Mouse (Mus musculus) intestine, embryonic 15.5 days (tissue): ENCODE results near the gene Atp2c2. TPM values are rescaled to one million over a fixed set of nuclear protein-coding genes. Genes with fewer than 3 reads are reported as not detected.

ENCODE experiments used
- ATAC-seq: fragments of 200-750 bp; cut with Nextera tagmentation; 2 replicates; pipeline ENCODE4 v1.8.0; 2017; ENCODE audit warnings: moderate TSS enrichment, moderate library complexity
- H3K27ac ChIP-seq: fragments of 300-500 bp; sonication (generic); 2 replicates; pipeline ENCODE4 v1.5.1; 2015; ENCODE audit warnings: mild to moderate bottlenecking, inconsistent platforms
- H3K27me3 ChIP-seq: fragments of 300-500 bp; sonication (generic); replicated peaks from 2 replicates; pipeline ENCODE4 v1.6.1; 2015; ENCODE audit warnings: inconsistent platforms
- H3K36me3 ChIP-seq: fragments of 300-500 bp; sonication (generic); 2 replicates; pipeline ENCODE4 v1.6.1; 2015; ENCODE audit warnings: inconsistent platforms
- H3K4me1 ChIP-seq: fragments of 300-500 bp; sonication (generic); replicated peaks from 2 replicates; pipeline ENCODE4 v1.6.1; 2015; ENCODE audit warnings: inconsistent platforms
- H3K4me2 ChIP-seq: fragments of 300-500 bp; sonication (generic); replicated peaks from 2 replicates; pipeline ENCODE4 v1.6.1; 2015; ENCODE audit warnings: mild to moderate bottlenecking, inconsistent platforms
- H3K4me3 ChIP-seq: fragments of 300-500 bp; sonication (generic); replicated peaks from 2 replicates; pipeline ENCODE4 v1.5.1; 2015; ENCODE audit warnings: inconsistent platforms
- H3K9ac ChIP-seq: fragments of 300-500 bp; sonication (generic); 2 replicates; pipeline ENCODE4 v1.6.1; 2015; ENCODE audit warnings: inconsistent platforms
- H3K9me3 ChIP-seq: fragments of 300-500 bp; sonication (generic); 2 replicates; pipeline ENCODE4 v1.6.1; 2016; ENCODE audit warnings: inconsistent platforms
- WGBS: fragments of 180-500 bp; shearing (Covaris S2); methylation state at CpG from one replicate; pipeline ENCODE4 v1.1.7; 2015; 5-methylcytosine and 5-hydroxymethylcytosine counted together
- polyA plus RNA-seq: library from polyadenylated mRNA; unstranded; fragments of >200 nt; fragmentation: Nextera tagmentation; extraction: Ambion mirVana; gene quantifications from 2 replicates; pipeline ENCODE4 v1.2.1, GENCODE M21; 2015

Gene Atp2c2
- polyA plus RNA-seq, 1 experiment from 2014 or later, result 4.4 TPM

GRCm38 (mm10) chr8:119708878-119709702 is 9.3 kb downstream of the Atp2c2 start:
- no peaks in the 10 kb centered on the region for H3K9me3 ChIP-seq
- no peak overlapping the region for H3K4me3 ChIP-seq
- H3K27me3 ChIP-seq, result no peaks in the 10 kb centered on the region
- WGBS, result 61% methylated on average over 14 of the region's 14 CpGs
- ATAC-seq, result peak; percentile 46
- H3K9ac ChIP-seq, result no peak overlapping the region
- 0 out of 2 replicates have a peak, but pooled peaks cover 14% of the 10 kb centered on the region for H3K4me1 ChIP-seq
- no peak overlapping the region for H3K27ac ChIP-seq
- no peak overlapping the region for H3K4me2 ChIP-seq
- no peaks in the 10 kb centered on the region for H3K36me3 ChIP-seq

DNA sequence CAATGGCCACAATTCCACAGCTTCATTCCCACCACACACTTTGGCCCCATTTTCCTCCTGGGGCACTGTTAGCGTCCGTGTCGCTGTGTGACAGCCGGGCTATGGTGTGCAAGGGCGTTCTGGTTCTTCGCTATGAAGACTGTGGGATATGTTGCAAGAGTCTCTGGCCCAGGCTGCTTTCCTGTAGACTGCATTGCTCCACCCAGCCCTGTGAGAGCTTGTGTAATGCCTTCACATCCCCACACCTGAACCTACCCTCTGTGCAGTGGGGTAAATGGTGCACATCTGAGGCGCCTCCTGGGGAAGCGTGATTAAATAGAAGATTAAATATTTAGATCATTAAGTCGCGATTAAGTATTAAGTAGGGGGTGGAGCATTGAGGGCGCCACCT is 9.9 kb downstream of the Atp2c2 start:
- H3K9ac ChIP-seq, result no peak overlapping the region
- H3K4me3 ChIP-seq, result no peak overlapping the region
- peak; percentile 37; the same call in 1 of the 2 replicates for ATAC-seq
- no peaks in the 10 kb centered on the region for H3K36me3 ChIP-seq
- H3K4me2 ChIP-seq, result no peak overlapping the region
- H3K9me3 ChIP-seq, result no peaks in the 10 kb centered on the region
- 78% methylated on average over 11 of the region's 11 CpGs for WGBS
- no peak overlapping the region for H3K27ac ChIP-seq
- H3K4me1 ChIP-seq, result peaks cover 19% of the 10 kb centered on the region; the same call in 1 of the 2 replicates
- no peaks in the 10 kb centered on the region for H3K27me3 ChIP-seq

- H3K36me3 ChIP-seq, result no peaks in the 10 kb centered on the region
- no peak overlapping the region for H3K27ac ChIP-seq
- H3K4me3 ChIP-seq, result no peak overlapping the region
- no peaks in the 10 kb centered on the region for H3K27me3 ChIP-seq
- no peak for ATAC-seq
- H3K9ac ChIP-seq, result no peak overlapping the region
- no peak overlapping the region for H3K4me2 ChIP-seq
- no peaks in the 10 kb centered on the region for H3K9me3 ChIP-seq
- peaks cover 37% of the 10 kb centered on the region for H3K4me1 ChIP-seq
- 56% methylated on average over 6 of the region's 6 CpGs for WGBS
Measured at GRCm38 (mm10) chr8:119712226-119712625, 12.4 kb downstream of the Atp2c2 start.

GRCm38 (mm10) chr8:119713421-119713820 is 13.6 kb downstream of the Atp2c2 start:
- H3K36me3 ChIP-seq, result no peaks in the 10 kb centered on the region
- H3K9ac ChIP-seq, result no peak overlapping the region
- H3K27me3 ChIP-seq, result no peaks in the 10 kb centered on the region
- no peak overlapping the region for H3K27ac ChIP-seq
- no peak overlapping the region for H3K4me3 ChIP-seq
- H3K9me3 ChIP-seq, result no peaks in the 10 kb centered on the region
- H3K4me1 ChIP-seq, result peaks cover 37% of the 10 kb centered on the region
- ATAC-seq, result no peak
- 82% methylated on average over 5 of the region's 5 CpGs for WGBS
- H3K4me2 ChIP-seq, result no peak overlapping the region

DNA sequence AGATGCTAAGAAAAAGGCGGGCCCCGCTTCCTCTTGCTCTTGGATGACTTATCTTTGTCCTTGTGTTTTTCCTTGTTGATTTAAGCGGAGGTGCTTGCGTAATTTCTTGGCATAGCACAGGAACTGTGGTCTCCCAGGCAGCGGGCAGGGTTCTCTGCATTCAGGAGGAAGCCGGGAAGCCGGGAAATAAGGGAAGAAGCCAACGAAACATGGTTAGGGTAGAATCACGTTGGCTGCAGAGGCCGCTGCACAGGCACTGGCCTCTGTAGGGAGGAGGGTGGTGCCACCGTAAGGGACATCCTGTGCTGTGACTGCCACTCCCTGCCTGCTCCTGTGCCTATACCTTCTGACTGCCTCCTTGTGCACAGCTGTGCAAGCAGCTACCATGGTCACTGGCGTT is 15.4 kb downstream of the Atp2c2 start:
- peak overlapping the region; percentile 64 for H3K27ac ChIP-seq
- 43% methylated on average over 12 of the region's 12 CpGs for WGBS
- H3K36me3 ChIP-seq, result no peaks in the 10 kb centered on the region
- H3K27me3 ChIP-seq, result no peaks in the 10 kb centered on the region
- no peaks in the 10 kb centered on the region for H3K9me3 ChIP-seq
- peaks cover 30% of the 10 kb centered on the region for H3K4me1 ChIP-seq
- H3K4me3 ChIP-seq, result no peak overlapping the region
- H3K9ac ChIP-seq, result no peak overlapping the region; the same call in 1 of the 2 replicates
- peak overlapping the region; percentile 40 for H3K4me2 ChIP-seq
- ATAC-seq, result peak; percentile 85

- Histone ChIP-seq H3K4me3 (no peak overlapping the region), H3K4me1 (peaks cover 26% of the 10 kb centered on the region), H3K9me3 (no peaks in the 10 kb centered on the region), H3K27ac (0 out of 2 replicates have a peak overlapping the region, but pooled peaks have one; percentile 7), H3K27me3 (no peaks in the 10 kb centered on the region), H3K9ac (no peak overlapping the region), H3K4me2 (no peak overlapping the region), H3K36me3 (no peaks in the 10 kb centered on the region)
- ATAC-seq, result peak; percentile 62
Measured at GRCm38 (mm10) chr8:119716730-119717299, 17.0 kb downstream of the Atp2c2 start.

GRCm38 (mm10) chr8:119717765-119718164 is 18.0 kb downstream of the Atp2c2 start:
- no peak for ATAC-seq
- Histone ChIP-seq H3K9ac (no peak overlapping the region), H3K4me1 (peaks cover 23% of the 10 kb centered on the region), H3K4me3 (no peak overlapping the region), H3K36me3 (no peaks in the 10 kb centered on the region), H3K9me3 (no peaks in the 10 kb centered on the region), H3K27ac (no peak overlapping the region), H3K4me2 (no peak overlapping the region), H3K27me3 (no peaks in the 10 kb centered on the region)
- WGBS, result 67% methylated on average over 9 of the region's 9 CpGs

DNA sequence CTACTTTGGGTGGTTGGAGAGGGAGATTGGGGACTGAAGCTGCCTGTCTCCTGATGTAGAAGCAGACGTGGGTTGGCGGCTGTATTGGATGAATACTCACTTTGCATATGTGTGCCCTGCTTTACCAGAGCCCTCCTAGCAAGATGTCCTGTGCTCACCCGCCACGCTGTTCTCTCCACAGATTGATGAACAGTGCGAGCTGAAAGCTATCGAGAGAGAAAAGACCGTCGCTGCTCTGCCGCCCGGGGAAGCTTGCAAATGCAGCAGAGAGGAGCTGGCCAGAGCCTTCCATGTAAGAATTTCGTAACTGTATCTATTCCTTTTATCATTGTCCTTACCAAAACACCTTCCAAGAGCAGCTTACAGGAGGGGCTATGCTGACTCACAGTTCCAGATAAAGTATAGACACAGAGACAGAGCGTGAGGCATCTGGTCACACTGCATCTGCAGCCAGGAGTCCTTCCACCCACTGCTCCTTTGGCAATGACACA is 19.2 kb downstream of the Atp2c2 start:
- H3K27me3 ChIP-seq, result no peaks in the 10 kb centered on the region
- H3K4me2 ChIP-seq, result no peak overlapping the region
- H3K9me3 ChIP-seq, result no peaks in the 10 kb centered on the region
- 71% methylated on average over 12 of the region's 12 CpGs for WGBS
- H3K9ac ChIP-seq, result no peak overlapping the region
- no peak overlapping the region for H3K27ac ChIP-seq
- H3K36me3 ChIP-seq, result no peaks in the 10 kb centered on the region
- H3K4me1 ChIP-seq, result peaks cover 23% of the 10 kb centered on the region
- H3K4me3 ChIP-seq, result no peak overlapping the region
- ATAC-seq, result no peak

DNA sequence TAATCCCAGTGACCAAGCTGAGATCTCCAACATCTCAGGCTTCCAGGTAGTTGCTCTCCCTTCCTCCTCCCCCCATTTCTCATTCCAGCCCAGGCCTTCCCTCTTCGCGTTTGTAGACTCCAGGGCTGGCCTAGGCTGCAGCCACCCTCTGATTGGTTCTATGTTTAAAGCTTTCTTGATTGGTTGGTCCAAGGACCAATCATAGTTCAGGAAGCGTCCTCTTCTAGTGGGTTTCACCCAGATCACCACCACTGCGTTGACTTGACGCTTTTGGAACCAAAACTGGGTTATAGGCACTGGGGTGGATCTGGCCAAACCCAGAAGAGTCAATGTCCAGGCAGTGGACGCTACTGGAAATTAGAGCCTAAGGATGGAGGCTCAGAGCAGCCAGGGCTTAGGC is 22.5 kb downstream of the Atp2c2 start:
- Histone ChIP-seq H3K27ac (no peak overlapping the region), H3K27me3 (no peaks in the 10 kb centered on the region), H3K4me3 (no peak overlapping the region), H3K36me3 (no peaks in the 10 kb centered on the region), H3K9ac (no peak overlapping the region), H3K4me1 (no peaks in the 10 kb centered on the region), H3K4me2 (no peak overlapping the region), H3K9me3 (no peaks in the 10 kb centered on the region)
- ATAC-seq, result no peak
- 57% methylated on average over 6 of the region's 6 CpGs for WGBS

- no peak for ATAC-seq
- no peak overlapping the region for H3K9ac ChIP-seq
- H3K36me3 ChIP-seq, result no peaks in the 10 kb centered on the region
- H3K27me3 ChIP-seq, result no peaks in the 10 kb centered on the region
- 71% methylated on average over 4 of the region's 4 CpGs for WGBS
- no peaks in the 10 kb centered on the region for H3K4me1 ChIP-seq
- no peaks in the 10 kb centered on the region for H3K9me3 ChIP-seq
- H3K4me3 ChIP-seq, result no peak overlapping the region
- no peak overlapping the region for H3K27ac ChIP-seq
- H3K4me2 ChIP-seq, result no peak overlapping the region
Measured at GRCm38 (mm10) chr8:119723676-119724075, 23.9 kb downstream of the Atp2c2 start.

- Histone ChIP-seq H3K27ac (no peak overlapping the region), H3K4me3 (no peak overlapping the region), H3K9me3 (no peaks in the 10 kb centered on the region), H3K27me3 (no peaks in the 10 kb centered on the region), H3K4me2 (no peak overlapping the region), H3K36me3 (no peaks in the 10 kb centered on the region), H3K9ac (no peak overlapping the region), H3K4me1 (no peaks in the 10 kb centered on the region)
- ATAC-seq, result no peak
- WGBS, result 83% methylated on average over 6 of the region's 6 CpGs
Measured at GRCm38 (mm10) chr8:119724596-119724995, 24.8 kb downstream of the Atp2c2 start.

GRCm38 (mm10) chr8:119727093-119727492 is 27.3 kb downstream of the Atp2c2 start:
- no peaks in the 10 kb centered on the region for H3K4me1 ChIP-seq
- no peak for ATAC-seq
- whole genome bisulfite sequencing, result 85% methylated on average over 8 of the region's 8 CpGs
- no peak overlapping the region for H3K4me3 ChIP-seq
- no peaks in the 10 kb centered on the region for H3K9me3 ChIP-seq
- no peaks in the 10 kb centered on the region for H3K36me3 ChIP-seq
- H3K9ac ChIP-seq, result no peak overlapping the region
- no peaks in the 10 kb centered on the region for H3K27me3 ChIP-seq
- H3K4me2 ChIP-seq, result no peak overlapping the region
- no peak overlapping the region for H3K27ac ChIP-seq
